Mouse (Mus musculus) erythroblast, embryonic 14.5 days (primary cell): ENCODE measurements around the gene Pgap2. TPM values are rescaled to one million over a fixed set of nuclear protein-coding genes. Genes with fewer than 3 reads are reported as not detected.

Experiments used
- H3K27me3 ChIP-seq: 2 replicates; pipeline ENCODE4 v1.6.1; 2012; ENCODE audit warnings: inconsistent platforms; ENCODE audit not compliant: control insufficient read depth
- H3K36me3 ChIP-seq: 2 replicates; pipeline ENCODE4 v1.6.1; 2012; ENCODE audit warnings: mild to moderate bottlenecking, inconsistent platforms; ENCODE audit not compliant: control insufficient read depth
- H3K4me1 ChIP-seq: 2 replicates; pipeline ENCODE4 v1.6.1; 2012; ENCODE audit warnings: inconsistent platforms; ENCODE audit not compliant: control insufficient read depth
- H3K4me3 ChIP-seq: replicated peaks from 2 replicates; pipeline ENCODE3; 2012; ENCODE audit warnings: moderate library complexity, mild to moderate bottlenecking, inconsistent platforms
- H3K9me3 ChIP-seq: 2 replicates; pipeline ENCODE4 v1.6.1; 2012; ENCODE audit warnings: low read length, inconsistent platforms, mixed read lengths; ENCODE audit not compliant: control insufficient read depth
- GATA1 ChIP-seq: IDR thresholded peaks from 2 replicates; pipeline ENCODE4 v1.6.1; 2012; ENCODE audit warnings: low read length, inconsistent platforms, mixed read lengths
- TAL1 ChIP-seq: IDR thresholded peaks from 3 replicates; pipeline ENCODE4 v1.6.1; 2012; ENCODE audit warnings: low read length, inconsistent platforms, mixed read lengths
- polyA plus RNA-seq: library from polyadenylated mRNA; stranded (reverse); fragments of >175 nt; gene quantifications from 2 replicates; pipeline ENCODE4 v1.2.3, GENCODE M21; 2012

Gene Pgap2
- 0.14 and 1.5 TPM in 2 replicates for polyA plus RNA-seq

DNA sequence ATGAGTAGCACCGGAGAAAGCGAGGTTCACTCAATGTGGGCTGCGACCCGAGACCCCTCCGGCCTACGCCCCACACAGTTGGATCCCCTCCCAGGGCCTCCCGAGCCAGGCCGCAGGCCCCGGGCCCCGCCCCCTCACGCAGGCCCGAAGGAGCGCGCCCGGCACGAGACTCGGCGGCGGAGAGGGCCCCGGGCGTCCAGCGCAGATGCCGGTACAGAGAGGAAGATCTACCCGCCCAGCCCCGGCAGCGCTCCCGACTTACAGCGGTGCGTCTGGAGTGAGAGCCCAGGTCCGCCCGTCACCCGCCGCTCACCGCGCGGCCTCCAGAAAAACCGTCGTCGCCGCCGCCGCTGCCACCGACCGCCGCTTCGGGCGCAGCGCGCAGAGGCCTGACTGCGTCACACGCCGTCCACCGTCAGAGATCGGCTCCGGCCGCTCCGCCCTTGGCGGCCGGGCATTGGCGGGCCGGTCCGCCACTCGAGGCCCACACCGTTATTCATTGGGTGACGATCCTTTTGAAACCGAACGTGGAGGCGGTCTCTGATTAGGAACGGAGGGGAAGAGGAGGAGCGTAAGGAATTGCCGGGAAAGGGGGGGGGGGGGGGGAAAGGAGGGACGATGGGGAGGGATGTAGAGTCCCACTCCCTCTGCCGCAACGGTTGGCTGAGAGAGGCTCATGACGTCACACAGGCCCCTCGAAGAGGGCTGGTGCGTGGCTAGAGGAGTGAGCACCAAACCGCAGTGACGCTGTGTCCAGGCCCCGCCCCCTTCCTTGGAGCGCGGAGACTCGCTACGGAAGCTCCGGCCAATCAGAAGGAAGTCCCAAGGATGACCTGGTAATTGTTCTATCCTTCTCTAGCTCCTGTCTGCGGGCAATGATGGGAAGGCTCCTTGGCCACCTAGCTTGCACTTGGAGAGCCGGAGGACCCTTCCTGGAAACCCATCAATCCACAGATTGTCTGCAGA is at the start of gene Pgap2, which contains the start of gene Nup98:
Gene Pgap2 (plus strand): TSS at position 453 of the 966 bp plus-strand sequence.
Gene Nup98 (minus strand): TSS at position 421 of the 966 bp plus-strand sequence.
- Histone ChIP-seq H3K27me3 (no peaks in the 10 kb centered on the region), H3K9me3 (no peaks in the 10 kb centered on the region), H3K4me1 (peaks cover 53% of the 10 kb centered on the region), H3K36me3 (peaks cover 16% of the 10 kb centered on the region), H3K4me3 (peak within 1 kb of the TSS; percentile 99)
- TF ChIP-seq GATA1, result no peak
- no peak for TF ChIP-seq TAL1

DNA sequence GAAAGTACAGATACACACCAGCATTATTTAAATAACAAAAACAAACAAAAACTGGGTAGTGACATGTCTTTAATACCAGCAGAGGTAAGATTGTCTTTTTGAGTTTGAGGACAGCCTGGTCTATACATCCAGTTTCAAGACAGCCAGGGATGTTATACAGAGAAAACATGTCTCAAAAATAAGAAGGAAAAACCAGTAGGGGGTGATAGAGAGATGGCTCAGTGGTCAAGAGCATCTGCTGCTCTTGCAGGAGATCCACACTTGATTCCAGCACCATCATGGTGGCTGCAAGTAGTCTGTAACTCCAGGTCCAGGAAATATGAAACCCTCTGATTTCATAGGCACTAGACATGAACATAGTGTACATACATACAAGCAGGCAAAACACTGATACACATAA is 39.7 kb upstream of the Pgap2 start:
- no peaks in the 10 kb centered on the region for H3K27me3 ChIP-seq
- no peak for TF ChIP-seq GATA1
- TF ChIP-seq TAL1, result no peak
- H3K4me3 ChIP-seq, result no peak overlapping the region
- H3K9me3 ChIP-seq, result no peaks in the 10 kb centered on the region
- H3K4me1 ChIP-seq, result peaks cover 3% of the 10 kb centered on the region; the same call in 1 of the 2 replicates
- H3K36me3 ChIP-seq, result peaks cover 77% of the 10 kb centered on the region

DNA sequence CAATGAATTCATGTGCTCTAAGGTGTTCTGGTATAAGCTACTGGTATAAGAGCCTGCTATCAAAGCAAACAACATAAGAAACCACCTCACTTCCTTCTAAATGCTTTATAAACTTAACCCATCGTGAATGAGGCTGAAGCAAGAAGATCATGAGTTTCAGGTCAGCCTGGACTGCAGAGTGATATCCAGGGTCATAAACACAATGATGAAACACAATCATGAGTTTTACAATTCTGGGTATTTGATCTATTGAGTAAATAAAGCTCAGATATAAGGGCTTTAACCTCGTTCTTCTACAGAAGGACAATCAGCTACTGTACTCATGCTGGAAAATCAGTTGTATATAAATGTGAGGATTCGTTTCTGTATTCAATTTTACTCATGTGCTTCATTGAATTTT is 26.2 kb upstream of the Pgap2 start:
- Histone ChIP-seq H3K36me3 (peaks cover 98% of the 10 kb centered on the region), H3K4me3 (no peak overlapping the region), H3K4me1 (no peaks in the 10 kb centered on the region), H3K9me3 (no peaks in the 10 kb centered on the region), H3K27me3 (no peaks in the 10 kb centered on the region)
- no peak for TF ChIP-seq GATA1

DNA sequence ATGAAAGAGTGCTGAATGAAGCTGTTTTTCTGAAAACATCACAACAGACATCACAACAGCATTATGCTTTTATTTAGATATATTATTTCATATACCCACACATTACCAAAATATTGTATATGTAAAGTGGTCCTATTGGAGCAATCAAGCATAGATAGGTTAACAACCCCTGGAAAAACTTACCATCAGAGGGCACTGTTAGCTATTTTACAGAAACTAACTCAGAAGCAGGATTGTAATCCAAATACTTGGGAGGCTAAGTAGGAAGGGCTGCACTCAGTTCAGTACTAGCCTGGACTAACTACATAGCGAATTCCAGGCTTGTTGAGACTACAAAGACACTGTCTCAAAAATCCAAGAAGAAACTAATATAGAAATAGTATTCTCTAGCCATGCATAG is 17.7 kb upstream of the Pgap2 start:
- H3K9me3 ChIP-seq, result no peaks in the 10 kb centered on the region
- H3K4me3 ChIP-seq, result no peak overlapping the region
- no peak for TF ChIP-seq TAL1
- TF ChIP-seq GATA1, result no peak

DNA sequence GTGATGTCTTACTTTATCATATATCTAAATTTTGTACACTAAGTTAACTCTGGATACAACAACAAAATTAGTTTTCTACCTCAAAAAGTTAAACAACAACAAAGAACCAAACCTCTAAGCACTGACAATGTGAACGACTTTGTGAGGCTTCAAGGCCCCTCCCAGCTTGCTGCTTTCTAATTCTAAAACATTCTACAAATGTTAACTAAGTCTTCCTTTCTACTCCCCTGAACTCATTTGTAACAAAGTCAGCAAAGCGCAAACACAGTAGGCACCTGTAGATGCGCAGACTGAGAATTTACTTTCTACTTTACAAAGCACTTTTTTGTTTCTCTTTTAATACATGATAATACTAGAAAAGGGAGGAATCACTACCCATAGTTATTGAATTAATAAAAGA is 9.4 kb upstream of the Pgap2 start:
- peaks cover 30% of the 10 kb centered on the region for H3K4me1 ChIP-seq
- TF ChIP-seq GATA1, result no peak
- no peak for TF ChIP-seq TAL1
- H3K36me3 ChIP-seq, result peaks cover 30% of the 10 kb centered on the region
- no peaks in the 10 kb centered on the region for H3K9me3 ChIP-seq
- H3K4me3 ChIP-seq, result no peak overlapping the region
- no peaks in the 10 kb centered on the region for H3K27me3 ChIP-seq

More for the DNA sequence above, 17.7 kb upstream of the Pgap2 start:
- Histone ChIP-seq H3K4me1 (no peaks in the 10 kb centered on the region), H3K27me3 (no peaks in the 10 kb centered on the region), H3K36me3 (peaks cover 80% of the 10 kb centered on the region)

DNA sequence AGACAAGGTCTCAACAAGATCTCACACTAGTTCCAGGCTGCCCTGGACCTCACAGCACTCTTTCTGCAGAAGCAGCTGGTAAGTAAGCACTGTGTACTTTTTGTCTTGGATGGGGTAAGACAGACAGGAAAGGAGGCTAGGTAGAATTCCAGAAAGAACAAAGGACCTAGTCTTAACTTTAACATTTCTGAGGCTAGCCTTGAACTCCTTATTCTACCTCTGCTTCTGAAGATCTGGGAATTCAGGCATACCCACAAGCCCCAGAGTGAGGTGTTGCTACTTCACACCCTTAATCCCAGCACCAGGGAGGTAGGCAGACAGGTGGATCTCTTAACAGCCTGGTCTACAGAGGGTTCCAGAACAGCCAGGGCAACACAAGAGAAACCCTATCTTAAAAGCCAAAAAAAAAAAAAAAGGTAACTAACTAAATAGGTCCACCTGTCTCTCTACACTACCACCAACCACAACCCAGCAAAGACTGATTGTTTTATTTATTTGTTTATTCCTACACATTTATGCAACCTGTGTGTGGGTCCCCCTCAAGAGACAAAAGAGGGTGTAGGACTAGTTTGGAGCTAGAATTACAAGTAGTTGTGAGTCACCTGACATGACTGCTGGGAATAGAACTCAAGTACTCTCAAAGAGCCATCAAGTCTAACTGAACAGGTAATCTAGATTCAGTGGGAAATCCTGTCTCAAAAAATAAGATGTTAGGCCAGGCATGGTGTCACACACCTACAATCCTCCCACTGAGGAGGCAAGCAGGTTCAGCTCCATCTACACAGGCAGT is 8.8 kb upstream of the Pgap2 start:
- H3K36me3 ChIP-seq, result peaks cover 30% of the 10 kb centered on the region
- peaks cover 36% of the 10 kb centered on the region for H3K4me1 ChIP-seq
- no peaks in the 10 kb centered on the region for H3K27me3 ChIP-seq
- no peaks in the 10 kb centered on the region for H3K9me3 ChIP-seq
- TF ChIP-seq TAL1, result no peak
- TF ChIP-seq GATA1, result no peak
- H3K4me3 ChIP-seq, result no peak overlapping the region

DNA sequence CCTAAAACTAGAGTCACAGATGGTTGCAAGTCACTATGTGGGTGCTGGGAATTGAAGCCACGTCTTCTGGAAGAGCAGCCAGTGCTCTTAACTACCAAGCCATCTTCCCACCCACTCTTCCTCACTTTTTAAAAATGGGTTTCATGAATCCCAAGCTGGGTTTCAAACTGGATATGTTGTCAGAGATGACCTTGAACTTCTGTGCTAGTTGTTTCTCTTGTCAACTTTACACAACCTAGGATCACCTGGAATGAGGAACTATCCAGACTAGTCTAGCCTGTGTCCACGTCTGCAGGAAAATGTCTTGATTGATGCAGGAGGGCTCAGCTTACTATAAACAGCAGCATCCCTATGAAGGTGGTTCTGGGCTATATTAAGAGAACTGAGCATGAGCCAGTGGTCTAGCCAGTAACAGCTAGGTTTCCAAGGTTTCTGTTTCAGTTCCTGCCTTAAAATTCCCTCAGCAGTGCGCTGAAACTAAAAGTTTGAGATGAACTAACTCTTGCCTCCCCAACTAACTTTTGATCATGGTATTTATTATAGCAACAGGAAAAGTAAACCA is 5.6 kb upstream of the Pgap2 start:
- TF ChIP-seq TAL1, result no peak
- no peak for TF ChIP-seq GATA1
- Histone ChIP-seq H3K27me3 (no peaks in the 10 kb centered on the region), H3K36me3 (peaks cover 46% of the 10 kb centered on the region), H3K9me3 (no peaks in the 10 kb centered on the region), H3K4me3 (no peak overlapping the region), H3K4me1 (peaks cover 62% of the 10 kb centered on the region)

DNA sequence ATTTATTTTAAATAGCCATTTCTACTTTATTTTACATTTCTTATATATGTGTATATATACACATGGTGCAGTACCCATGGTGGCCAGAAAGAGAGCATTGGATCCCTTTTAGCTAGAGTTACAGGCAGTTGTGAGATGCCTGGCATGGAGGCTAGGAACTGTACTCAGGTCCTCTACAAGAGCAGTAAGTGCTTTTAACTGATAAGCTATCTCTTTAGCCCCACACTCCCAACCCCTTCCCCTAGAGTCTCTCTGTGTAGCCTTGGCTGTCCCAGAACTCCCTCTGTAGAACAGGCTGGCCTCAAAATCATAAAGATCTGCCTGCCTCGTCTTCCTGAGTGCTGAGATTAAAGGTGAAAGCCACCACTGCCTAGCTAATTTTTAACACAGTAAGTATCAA is 4.4 kb upstream of the Pgap2 start:
- no peak for TF ChIP-seq TAL1
- Histone ChIP-seq H3K27me3 (no peaks in the 10 kb centered on the region), H3K4me3 (no peak overlapping the region), H3K9me3 (no peaks in the 10 kb centered on the region), H3K36me3 (peaks cover 40% of the 10 kb centered on the region), H3K4me1 (peaks cover 63% of the 10 kb centered on the region)
